ENCODE assay signal across 8 mouse cellular contexts in the genomic region with DNA sequence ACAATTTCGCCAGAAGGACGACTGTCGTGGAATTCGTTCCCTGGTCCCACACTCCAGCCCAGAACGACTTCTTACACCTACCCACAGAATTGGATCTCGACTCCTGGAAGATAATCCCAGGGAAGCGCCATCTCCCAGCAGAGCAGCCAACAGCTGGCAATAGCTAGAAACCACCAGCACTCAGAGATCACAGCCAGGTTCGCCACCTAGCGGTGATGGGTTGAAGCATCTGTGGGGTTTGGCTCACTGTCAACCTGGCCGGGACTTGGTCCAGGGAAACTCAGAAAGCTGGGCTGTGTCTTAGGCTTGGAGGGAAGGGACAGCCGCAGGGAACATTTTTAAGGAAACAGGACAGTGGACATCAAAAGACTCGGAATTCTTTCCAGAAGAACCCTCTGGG. TPM values are rescaled to one million over a fixed set of nuclear protein-coding genes. Genes with fewer than 3 reads are reported as not detected.
DNase-seq lines count a peak whose midpoint lies in the region; ATAC-seq and TF ChIP-seq lines count a peak whose summit lies in the region.

No protein-coding gene starts in this region.

- no peaks in the 10 kb centered on the region for H3K79me2 ChIP-seq in CH12.LX (replicated peaks; ENCODE audit: control insufficient read depth, extremely low read depth, insufficient read depth, poor library complexity, severe bottlenecking)

- TF ChIP-seq CTCF in CH12.LX (conservative IDR thresholded peaks at IDR 0.05 in 1 of 2, IDR thresholded peaks at IDR 0.05 in 1 of 2; ENCODE audit: low read depth in 2 of 2, low read length in 2 of 2) = peak; percentile 67 to 89
- TF ChIP-seq CTCF in heart, postnatal 0 days (IDR thresholded peaks at IDR 0.05; ENCODE audit: low read depth) = peak; percentile 93
- TF ChIP-seq CTCF in stomach, postnatal 0 days (IDR thresholded peaks at IDR 0.05; ENCODE audit: low read depth) = peak; percentile 95

- peaks cover 0 to 19% of the 10 kb centered on the region in 2 experiments; a peak in 2 of 4 replicates for H3K4me1 ChIP-seq in CH12.LX (ENCODE audit: control insufficient read depth in 1 of 2, insufficient read depth in 2 of 2)
- H3K4me1 ChIP-seq in forebrain, embryonic 12.5 days = peaks cover 21% of the 10 kb centered on the region
- H3K4me1 ChIP-seq in heart, postnatal 0 days (ENCODE audit: control insufficient read depth, insufficient read depth) = no peaks in the 10 kb centered on the region
- peaks cover 33% of the 10 kb centered on the region for H3K4me1 ChIP-seq in liver, embryonic 15.5 days (replicated peaks)
- H3K4me1 ChIP-seq in neural tube, embryonic 12.5 days = peaks cover 9% of the 10 kb centered on the region; the same call in 1 of the 2 replicates
- H3K4me1 ChIP-seq in stomach, postnatal 0 days (replicated peaks; ENCODE audit: control insufficient read depth, insufficient read depth) = no peaks in the 10 kb centered on the region

- no peak overlapping the region for H3K9ac ChIP-seq in CH12.LX (ENCODE audit: insufficient read depth, low read depth)
- H3K9ac ChIP-seq in forebrain, embryonic 12.5 days = no peak overlapping the region
- no peak overlapping the region for H3K9ac ChIP-seq in heart, postnatal 0 days (replicated peaks; ENCODE audit: low read depth, low read length)
- H3K9ac ChIP-seq in liver, embryonic 15.5 days = no peak overlapping the region
- no peak overlapping the region for H3K9ac ChIP-seq in neural tube, embryonic 12.5 days
- no peak overlapping the region for H3K9ac ChIP-seq in stomach, postnatal 0 days (ENCODE audit: low read length)

- dilution Hi-C loops in CH12.LX (cut with MboI; ENCODE audit: extremely low pct_ligation_motif_present, extremely low pct_unique_long_range_greater_than_20kb, low sequenced_read_pairs) = no loop called here

- no peak overlapping the region for H3K4me3 ChIP-seq in CH12.LX (replicated peaks in 1 of 3; ENCODE audit: low read depth in 2 of 3, low read length in 2 of 3, poor library complexity in 1 of 3)
- peak overlapping the region; percentile 23; the same call in 1 of the 2 replicates for H3K4me3 ChIP-seq in forebrain, embryonic 12.5 days (replicated peaks)
- no peak overlapping the region for H3K4me3 ChIP-seq in heart, postnatal 0 days (ENCODE audit: low read depth, low read length)
- H3K4me3 ChIP-seq in liver, embryonic 15.5 days (replicated peaks) = no peak overlapping the region
- no peak overlapping the region for H3K4me3 ChIP-seq in neural tube, embryonic 12.5 days
- H3K4me3 ChIP-seq in stomach, postnatal 0 days (ENCODE audit: low read depth, low read length) = peak overlapping the region; percentile 33

- in situ Hi-C loops in CH12.LX (cut with MboI; ENCODE audit: low pct_ligation_motif_present, low pct_unique_long_range_greater_than_20kb, low sequenced_read_pairs) = no loop called here

- no peak overlapping the region for H3K27ac ChIP-seq in CH12.LX (ENCODE audit: insufficient read depth, low read depth)
- no peak overlapping the region for H3K27ac ChIP-seq in forebrain, embryonic 12.5 days
- H3K27ac ChIP-seq in heart, postnatal 0 days (ENCODE audit: low read depth) = no peak overlapping the region
- H3K27ac ChIP-seq in liver, embryonic 15.5 days (replicated peaks) = 0 out of 2 replicates have a peak overlapping the region, but pooled peaks have one; percentile 7
- no peak overlapping the region for H3K27ac ChIP-seq in neural tube, embryonic 12.5 days
- no peak overlapping the region for H3K27ac ChIP-seq in stomach, postnatal 0 days (replicated peaks)

- DNase-seq in CH12.LX (ENCODE audit: extremely low read depth) = peak; percentile 67
- peak; percentile 81 for DNase-seq in c-Kit-positive CD71-positive TER-119-negative erythroid progenitor cells, embryonic 14.5 days (ENCODE audit: low read depth)
- peak; percentile 86 for DNase-seq in heart, postnatal 0 days (ENCODE audit: low spot score)
- peak; percentile 96 for DNase-seq in kidney, postnatal 4 days
- DNase-seq in stomach, postnatal 0 days (ENCODE audit: low spot score) = peak; percentile 85

- ATAC-seq in forebrain, embryonic 12.5 days (ENCODE audit: low FRiP score) = peak; percentile 64; the same call in 1 of the 2 replicates
- peak; percentile 83 for ATAC-seq in heart, postnatal 0 days (ENCODE audit: insufficient read depth, low read depth)
- ATAC-seq in liver, embryonic 15.5 days (ENCODE audit: insufficient read depth) = peak; percentile 56; the same call in 1 of the 2 replicates
- ATAC-seq in neural tube, embryonic 12.5 days (ENCODE audit: low FRiP score, low read depth) = no peak; the same call in 1 of the 2 replicates
- peak; percentile 55; the same call in 1 of the 2 replicates for ATAC-seq in stomach, postnatal 0 days (ENCODE audit: low FRiP score, low TSS enrichment)

- TF ChIP-seq EP300 in CH12.LX (IDR thresholded peaks at IDR 0.05; ENCODE audit: low read length) = no peak
- no peak for TF ChIP-seq EP300 in heart, postnatal 0 days (IDR thresholded peaks at IDR 0.05; ENCODE audit: low read depth)
- TF ChIP-seq EP300 in stomach, postnatal 0 days (optimal IDR thresholded peaks at IDR 0.05) = no peak

- WGBS in forebrain, embryonic 12.5 days = 6% methylated on average over 12 of the region's 12 CpGs
- 2% methylated on average over 12 of the region's 12 CpGs for WGBS in heart, postnatal 0 days
- 4% methylated on average over 12 of the region's 12 CpGs for WGBS in liver, embryonic 15.5 days (ENCODE audit: insufficient replicate concordance)
- WGBS in neural tube, embryonic 12.5 days = 4% methylated on average over 12 of the region's 12 CpGs
- WGBS in stomach, postnatal 0 days = 3% methylated on average over 12 of the region's 12 CpGs

- TF ChIP-seq RAD21 in CH12.LX (IDR thresholded peaks at IDR 0.05; ENCODE audit: low read depth, low read length) = peak; percentile 58

- H3K4me2 ChIP-seq in CH12.LX (ENCODE audit: insufficient read depth, low read depth, poor library complexity, severe bottlenecking) = no peak overlapping the region
- peak overlapping the region; percentile 38 for H3K4me2 ChIP-seq in forebrain, embryonic 12.5 days
- H3K4me2 ChIP-seq in heart, postnatal 0 days (ENCODE audit: low read depth, low read length) = no peak overlapping the region
- H3K4me2 ChIP-seq in liver, embryonic 15.5 days = peak overlapping the region; percentile 13; the same call in 1 of the 2 replicates
- H3K4me2 ChIP-seq in neural tube, embryonic 12.5 days (replicated peaks) = peak overlapping the region; percentile 42
- H3K4me2 ChIP-seq in stomach, postnatal 0 days (replicated peaks; ENCODE audit: low read depth) = peak overlapping the region; percentile 47

- H3K9me3 ChIP-seq in CH12.LX (replicated peaks; ENCODE audit: low read length) = peaks cover 7% of the 10 kb centered on the region
- no peaks in the 10 kb centered on the region for H3K9me3 ChIP-seq in forebrain, embryonic 12.5 days
- H3K9me3 ChIP-seq in heart, postnatal 0 days (replicated peaks; ENCODE audit: control insufficient read depth, low read length) = no peaks in the 10 kb centered on the region
- H3K9me3 ChIP-seq in liver, embryonic 15.5 days (replicated peaks) = no peaks in the 10 kb centered on the region
- H3K9me3 ChIP-seq in neural tube, embryonic 12.5 days = 0 out of 2 replicates have a peak, but pooled peaks cover 7% of the 10 kb centered on the region
- H3K9me3 ChIP-seq in stomach, postnatal 0 days (ENCODE audit: control insufficient read depth, low read length) = no peaks in the 10 kb centered on the region

- no peaks in the 10 kb centered on the region for H3K36me3 ChIP-seq in CH12.LX (replicated peaks in 1 of 2; ENCODE audit: control insufficient read depth in 1 of 2, insufficient read depth in 1 of 2, low read length in 1 of 2)
- H3K36me3 ChIP-seq in forebrain, embryonic 12.5 days (replicated peaks) = no peaks in the 10 kb centered on the region
- no peaks in the 10 kb centered on the region for H3K36me3 ChIP-seq in heart, postnatal 0 days (replicated peaks; ENCODE audit: control insufficient read depth, insufficient read depth, low read length)
- no peaks in the 10 kb centered on the region for H3K36me3 ChIP-seq in liver, embryonic 15.5 days (replicated peaks)
- no peaks in the 10 kb centered on the region for H3K36me3 ChIP-seq in neural tube, embryonic 12.5 days
- H3K36me3 ChIP-seq in stomach, postnatal 0 days (ENCODE audit: control insufficient read depth, insufficient read depth, low read length) = no peaks in the 10 kb centered on the region

- TF ChIP-seq POLR2A in CH12.LX (IDR thresholded peaks at IDR 0.05; ENCODE audit: low read depth, low read length) = no peak

- no peaks in the 10 kb centered on the region for H3K27me3 ChIP-seq in CH12.LX (replicated peaks)
- peaks cover 8% of the 10 kb centered on the region; the same call in 1 of the 2 replicates for H3K27me3 ChIP-seq in forebrain, embryonic 12.5 days
- H3K27me3 ChIP-seq in heart, postnatal 0 days (ENCODE audit: control insufficient read depth, insufficient read depth, low read length) = no peaks in the 10 kb centered on the region
- peaks cover 54% of the 10 kb centered on the region for H3K27me3 ChIP-seq in liver, embryonic 15.5 days
- 0 out of 2 replicates have a peak, but pooled peaks cover 3% of the 10 kb centered on the region for H3K27me3 ChIP-seq in neural tube, embryonic 12.5 days (replicated peaks)
- no peaks in the 10 kb centered on the region for H3K27me3 ChIP-seq in stomach, postnatal 0 days (ENCODE audit: control insufficient read depth, insufficient read depth, low read length)

RNA-seq across cellular contexts. Expression of gene Gm266, which starts 19.3 kb away (rescaled TPM):
- total RNA-seq in CH12.LX (2012; rRNA removed) (not detected in 2 replicates), CH12.LX (2014; rRNA removed) (not detected in 2 replicates)
- not detected in 2 replicates for polyA plus RNA-seq in CH12.LX (2012; ENCODE audit: insufficient read length, low read depth)
- polyA plus RNA-seq in forebrain, embryonic 12.5 days (2016; fragmentation: Nextera tagmentation; extraction: Ambion mirVana) = 2.5 and 3.5 TPM in 2 replicates
- total RNA-seq in heart, postnatal 0 days (2014; rRNA removed; ENCODE audit: low replicate concordance) = 4.0 and 4.3 TPM in 2 replicates
- 0.85 and 1.3 TPM in 2 replicates for polyA plus RNA-seq in heart, postnatal 0 days (2015; fragmentation: Nextera tagmentation; extraction: Ambion mirVana)
- 0.56 and 0.62 TPM in 2 replicates for polyA plus RNA-seq in liver, embryonic 15.5 days (2015; fragmentation: Nextera tagmentation; extraction: Ambion mirVana)
- polyA plus RNA-seq in neural tube, embryonic 12.5 days (2016; fragmentation: Nextera tagmentation; extraction: Ambion mirVana) = 2.5 and 4.1 TPM in 2 replicates
- polyA plus RNA-seq in stomach, postnatal 0 days (2015; fragmentation: Nextera tagmentation; extraction: Ambion mirVana) = 12.5 and 14.4 TPM in 2 replicates

RNA-seq across cellular contexts. Expression of gene Eif5, which starts 32.9 kb away (rescaled TPM):
- 118 and 129 TPM in 2 replicates for total RNA-seq in CH12.LX (2012; rRNA removed)
- 156 and 182 TPM in 2 replicates for total RNA-seq in CH12.LX (2014; rRNA removed)
- 282 and 284 TPM in 2 replicates for polyA plus RNA-seq in CH12.LX (2012; ENCODE audit: insufficient read length, low read depth)
- polyA plus RNA-seq in forebrain, embryonic 12.5 days (2016; fragmentation: Nextera tagmentation; extraction: Ambion mirVana) = 734 and 738 TPM in 2 replicates
- 153 and 223 TPM in 2 replicates for total RNA-seq in heart, postnatal 0 days (2014; rRNA removed; ENCODE audit: low replicate concordance)
- 360 and 361 TPM in 2 replicates for polyA plus RNA-seq in heart, postnatal 0 days (2015; fragmentation: Nextera tagmentation; extraction: Ambion mirVana)
- polyA plus RNA-seq in liver, embryonic 15.5 days (2015; fragmentation: Nextera tagmentation; extraction: Ambion mirVana) = 499 and 578 TPM in 2 replicates
- polyA plus RNA-seq in neural tube, embryonic 12.5 days (2016; fragmentation: Nextera tagmentation; extraction: Ambion mirVana) = 650 and 706 TPM in 2 replicates
- 448 and 455 TPM in 2 replicates for polyA plus RNA-seq in stomach, postnatal 0 days (2015; fragmentation: Nextera tagmentation; extraction: Ambion mirVana)

Comparison
In these comparisons a context has a peak if more than half of its experiments do, and no peak if none do; other contexts are left out.
1. H3K4me2 ChIP-seq: peak in forebrain, embryonic 12.5 days (single experiment), liver, embryonic 15.5 days (single experiment), neural tube, embryonic 12.5 days (single experiment) and stomach, postnatal 0 days (single experiment); none in CH12.LX (single experiment) and heart, postnatal 0 days (single experiment).
2. H3K4me3 ChIP-seq: peak in forebrain, embryonic 12.5 days (single experiment) and stomach, postnatal 0 days (single experiment); none in CH12.LX (0 of 3), heart, postnatal 0 days (single experiment), liver, embryonic 15.5 days (single experiment) and neural tube, embryonic 12.5 days (single experiment).
3. Peak in every context shown above with its lines, with median percentiles within 50 percentile points of each other: DNase-seq and CTCF ChIP-seq.